Mouse (Mus musculus) bone marrow macrophage, adult 2 months (primary cell): ENCODE results near the gene Socs3.

Experiments
- CTCF ChIP-seq: IDR thresholded peaks from 2 replicates; pipeline ENCODE4 v1.5.1; 2012; ENCODE audit warnings: low read depth, mild to moderate bottlenecking, low read length, moderate library complexity
- POLR2A ChIP-seq: IDR thresholded peaks from 2 replicates; pipeline ENCODE4 v1.6.1; 2012; ENCODE audit warnings: mild to moderate bottlenecking, low read depth, low read length, borderline replicate concordance

- no peak for TF ChIP-seq POLR2A
- no peak for TF ChIP-seq CTCF
These were observed 44.3 kb downstream of the Socs3 start for GRCm38 (mm10) chr11:117925541-117925940.
